Mouse (Mus musculus) limb, embryonic 14.5 days (tissue): ENCODE data around the gene Slc25a28. TPM values are rescaled to one million over a fixed set of nuclear protein-coding genes. Genes with fewer than 3 reads are reported as not detected.
A peak's percentile ranks its signal among the peaks of the same experiment; 100 is the strongest.

Experiments used
- ATAC-seq: fragments of 200-750 bp; cut with Nextera tagmentation; 2 replicates; pipeline ENCODE4 v1.8.0; 2017; ENCODE audit warnings: low read depth, moderate number of reproducible peaks, moderate TSS enrichment; ENCODE audit not compliant: low FRiP score
- DNase-seq: peaks from one replicate; pipeline ENCODE4 v3.0.0-alpha.2; 2015; ENCODE audit warnings: low spot score
- H3K27ac ChIP-seq: fragments of 300-500 bp; sonication (generic); replicated peaks from 2 replicates; pipeline ENCODE4 v1.5.1; 2014; ENCODE audit warnings: low read depth, mild to moderate bottlenecking, low read length, moderate library complexity, mixed read lengths
- H3K27me3 ChIP-seq: fragments of 300-500 bp; sonication (generic); 2 replicates; pipeline ENCODE4 v1.6.1; 2014; ENCODE audit warnings: low read length, mixed read lengths; ENCODE audit not compliant: control insufficient read depth, insufficient read depth
- H3K36me3 ChIP-seq: fragments of 300-500 bp; sonication (generic); 2 replicates; pipeline ENCODE4 v1.6.1; 2014; ENCODE audit warnings: mild to moderate bottlenecking, low read length, moderate library complexity, mixed read lengths; ENCODE audit not compliant: control insufficient read depth, insufficient read depth
- H3K4me1 ChIP-seq: fragments of 300-500 bp; sonication (generic); 2 replicates; pipeline ENCODE4 v1.6.1; 2014; ENCODE audit warnings: antibody characterized with exemption, low read length, mixed read lengths; ENCODE audit not compliant: control insufficient read depth, insufficient read depth
- H3K4me2 ChIP-seq: fragments of 300-500 bp; sonication (generic); replicated peaks from 2 replicates; pipeline ENCODE4 v1.6.1; 2014; ENCODE audit warnings: low read depth, mild to moderate bottlenecking, low read length, moderate library complexity; ENCODE audit not compliant: severe bottlenecking
- H3K4me3 ChIP-seq: fragments of 300-500 bp; sonication (generic); replicated peaks from 2 replicates; pipeline ENCODE4 v1.5.1; 2014; ENCODE audit warnings: low read length
- H3K9ac ChIP-seq: fragments of 300-500 bp; sonication (generic); 2 replicates; pipeline ENCODE4 v1.6.1; 2014; ENCODE audit warnings: mild to moderate bottlenecking, low read depth, low read length, moderate library complexity; ENCODE audit not compliant: severe bottlenecking
- H3K9me3 ChIP-seq: fragments of 300-500 bp; sonication (generic); 2 replicates; pipeline ENCODE4 v1.6.1; 2016; ENCODE audit warnings: low read length; ENCODE audit not compliant: control insufficient read depth
- POLR2A ChIP-seq: fragments of 200-500 bp; IDR thresholded peaks from 2 replicates; pipeline ENCODE4 v1.8.0; 2012; ENCODE audit warnings: inconsistent platforms, mild to moderate bottlenecking, moderate library complexity, borderline replicate concordance; ENCODE audit not compliant: insufficient read depth, insufficient read length; ENCODE audit errors: extremely low read depth
- WGBS: fragments of 180-500 bp; shearing (Covaris S2); extraction: QIAGEN DNeasy Blood & Tissue Kit; methylation state at CpG from one replicate; pipeline ENCODE4 v1.1.7; 2014; 5-methylcytosine and 5-hydroxymethylcytosine counted together
- polyA plus RNA-seq, 2 experiments: library from polyadenylated mRNA; depleted of rRNA in 1 of 2; stranded (reverse) in 1 of 2; unstranded in 1 of 2; fragments of >200 nt; fragmentation: Nextera tagmentation in 1 of 2; extraction: Ambion mirVana in 1 of 2; gene quantifications; 2 replicates each; pipeline versions ENCODE4 v1.2.1 to v1.2.3; 2012 to 2014

Gene Slc25a28
- polyA plus RNA-seq, 2 experiments = 14.2 to 70.0 TPM

DNA sequence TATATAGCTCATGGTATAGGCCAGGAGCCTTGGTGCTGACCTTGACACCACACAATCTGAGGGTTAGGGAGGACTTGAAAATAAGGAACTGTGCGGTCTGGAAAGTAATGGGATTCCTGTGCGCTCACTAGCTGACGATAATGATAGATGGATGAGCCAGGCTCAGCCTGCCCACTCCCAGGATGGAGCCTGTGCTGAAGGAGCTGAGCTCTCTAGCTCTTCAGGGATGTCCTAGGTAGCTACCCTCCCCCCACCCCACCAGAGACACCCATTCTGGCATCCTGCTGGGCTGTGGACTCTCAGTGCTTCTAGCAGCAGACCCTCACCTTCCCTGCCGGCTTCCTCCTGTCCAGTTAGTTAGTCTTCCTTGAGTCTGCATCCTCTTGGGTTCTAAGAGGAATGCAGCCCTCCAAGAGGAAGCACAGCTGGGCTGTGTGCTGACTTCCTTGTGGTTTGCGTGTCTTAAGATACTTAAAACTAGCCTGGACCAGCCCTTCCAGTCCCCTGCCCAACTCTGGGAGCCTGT is 56.1 kb downstream of the Slc25a28 start:
- Histone ChIP-seq H3K9ac (no peak overlapping the region), H3K36me3 (no peaks in the 10 kb centered on the region), H3K4me3 (no peak overlapping the region), H3K4me2 (no peak overlapping the region), H3K9me3 (no peaks in the 10 kb centered on the region), H3K4me1 (peaks cover 7% of the 10 kb centered on the region; the same call in 1 of the 2 replicates), H3K27me3 (peaks cover 98% of the 10 kb centered on the region), H3K27ac (no peak overlapping the region)
- 5% methylated on average over 5 of the region's 5 CpGs for WGBS
- TF ChIP-seq POLR2A = no peak
- no peak for ATAC-seq
- no peak for DNase-seq

DNA sequence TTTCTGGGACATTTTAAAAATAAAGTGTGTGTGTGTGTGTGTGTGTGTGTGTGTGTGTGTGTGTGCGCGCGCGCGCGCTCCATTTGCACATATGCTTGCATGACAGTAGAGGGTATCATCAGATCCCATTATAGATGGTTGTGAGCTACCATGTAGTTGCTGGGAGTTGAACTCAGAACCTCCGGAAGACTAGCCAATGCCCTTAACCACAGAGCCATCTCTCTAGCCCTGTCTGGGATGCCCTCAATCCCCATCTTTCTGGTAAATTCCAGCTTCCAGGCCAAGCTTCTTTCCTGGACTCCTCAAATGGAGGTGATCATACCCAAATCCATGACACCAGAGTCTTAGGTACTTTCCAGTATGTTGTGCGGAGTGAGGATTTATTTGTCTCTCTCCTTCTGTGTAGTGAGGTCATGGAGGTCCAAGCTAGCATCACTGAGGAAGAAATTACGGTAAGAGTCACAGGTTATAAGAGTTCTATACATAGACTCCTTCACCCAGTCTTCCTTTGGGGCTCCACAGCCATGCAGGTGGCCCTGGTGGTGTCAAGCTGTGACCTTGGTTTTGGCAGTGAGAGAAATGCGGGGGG is 56.8 kb downstream of the Slc25a28 start:
- Histone ChIP-seq H3K36me3 (no peaks in the 10 kb centered on the region), H3K27me3 (peaks cover 98% of the 10 kb centered on the region), H3K4me3 (no peak overlapping the region), H3K9me3 (no peaks in the 10 kb centered on the region), H3K9ac (no peak overlapping the region), H3K4me2 (no peak overlapping the region), H3K4me1 (peaks cover 7% of the 10 kb centered on the region; the same call in 1 of the 2 replicates), H3K27ac (no peak overlapping the region)
- ATAC-seq = no peak
- 44% methylated on average over 7 of the region's 10 CpGs for WGBS
- TF ChIP-seq POLR2A = no peak
- no peak for DNase-seq

DNA sequence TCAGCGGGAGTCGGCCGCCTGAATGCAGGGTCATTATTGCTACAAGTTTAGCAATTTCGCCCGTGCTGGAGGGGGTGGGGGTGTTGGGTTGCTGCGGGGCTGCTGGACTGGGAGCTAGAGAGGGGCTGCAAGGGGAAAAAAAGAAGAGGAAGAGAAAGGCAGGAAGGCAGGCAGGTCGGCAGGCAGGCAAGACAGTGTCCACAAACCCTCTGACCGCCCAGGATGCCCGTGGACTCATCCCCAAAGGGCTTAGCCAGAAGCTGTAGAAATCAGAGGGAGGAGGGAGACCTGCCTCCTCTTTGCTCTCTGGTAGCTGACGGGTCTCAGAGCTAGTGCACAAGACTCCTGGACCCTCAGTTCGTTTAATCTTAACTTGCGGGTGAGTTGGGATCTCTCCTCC is 57.8 kb downstream of the Slc25a28 start:
- Histone ChIP-seq H3K9ac (no peak overlapping the region), H3K4me1 (peaks cover 7% of the 10 kb centered on the region; the same call in 1 of the 2 replicates), H3K27me3 (peaks cover 98% of the 10 kb centered on the region), H3K36me3 (no peaks in the 10 kb centered on the region), H3K27ac (no peak overlapping the region), H3K9me3 (no peaks in the 10 kb centered on the region), H3K4me2 (peak overlapping the region; percentile 37; the same call in 1 of the 2 replicates), H3K4me3 (peak overlapping the region; percentile 28; the same call in 1 of the 2 replicates)
- ATAC-seq (no peak), DNase-seq (no peak)
- 2% methylated on average over 12 of the region's 12 CpGs for WGBS
- TF ChIP-seq POLR2A = no peak

DNA sequence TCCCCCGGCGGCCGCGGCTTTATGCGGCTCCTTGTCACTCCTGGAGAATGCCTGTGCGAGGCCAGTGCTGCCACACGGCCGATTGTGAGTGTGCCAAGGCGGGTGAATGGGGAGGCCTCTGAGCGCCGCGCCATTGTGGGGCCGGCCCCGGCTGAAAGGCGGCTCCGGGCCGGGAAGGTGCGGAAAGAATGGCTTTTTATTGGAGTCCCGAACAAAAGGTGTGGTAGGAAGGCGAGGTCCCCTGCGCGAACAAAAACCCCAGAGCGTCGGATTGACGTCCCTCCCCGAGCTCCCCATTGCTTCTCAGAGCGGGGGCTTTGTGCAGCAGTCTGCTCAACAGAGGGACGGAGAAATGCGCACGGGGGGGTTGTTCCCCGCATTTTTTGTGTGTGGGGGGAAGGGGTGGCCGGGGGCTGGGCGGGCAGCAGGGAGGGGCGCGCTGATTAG is 58.2 kb downstream of the Slc25a28 start:
- Histone ChIP-seq H3K27me3 (peaks cover 98% of the 10 kb centered on the region), H3K9me3 (no peaks in the 10 kb centered on the region), H3K4me1 (peaks cover 7% of the 10 kb centered on the region; the same call in 1 of the 2 replicates), H3K36me3 (no peaks in the 10 kb centered on the region), H3K4me2 (peak overlapping the region; percentile 37), H3K9ac (no peak overlapping the region; the same call in 1 of the 2 replicates), H3K27ac (no peak overlapping the region), H3K4me3 (peak overlapping the region; percentile 28)
- DNase-seq (no peak), ATAC-seq (no peak)
- TF ChIP-seq POLR2A = no peak
- 1% methylated on average over 30 of the region's 35 CpGs for WGBS

DNA sequence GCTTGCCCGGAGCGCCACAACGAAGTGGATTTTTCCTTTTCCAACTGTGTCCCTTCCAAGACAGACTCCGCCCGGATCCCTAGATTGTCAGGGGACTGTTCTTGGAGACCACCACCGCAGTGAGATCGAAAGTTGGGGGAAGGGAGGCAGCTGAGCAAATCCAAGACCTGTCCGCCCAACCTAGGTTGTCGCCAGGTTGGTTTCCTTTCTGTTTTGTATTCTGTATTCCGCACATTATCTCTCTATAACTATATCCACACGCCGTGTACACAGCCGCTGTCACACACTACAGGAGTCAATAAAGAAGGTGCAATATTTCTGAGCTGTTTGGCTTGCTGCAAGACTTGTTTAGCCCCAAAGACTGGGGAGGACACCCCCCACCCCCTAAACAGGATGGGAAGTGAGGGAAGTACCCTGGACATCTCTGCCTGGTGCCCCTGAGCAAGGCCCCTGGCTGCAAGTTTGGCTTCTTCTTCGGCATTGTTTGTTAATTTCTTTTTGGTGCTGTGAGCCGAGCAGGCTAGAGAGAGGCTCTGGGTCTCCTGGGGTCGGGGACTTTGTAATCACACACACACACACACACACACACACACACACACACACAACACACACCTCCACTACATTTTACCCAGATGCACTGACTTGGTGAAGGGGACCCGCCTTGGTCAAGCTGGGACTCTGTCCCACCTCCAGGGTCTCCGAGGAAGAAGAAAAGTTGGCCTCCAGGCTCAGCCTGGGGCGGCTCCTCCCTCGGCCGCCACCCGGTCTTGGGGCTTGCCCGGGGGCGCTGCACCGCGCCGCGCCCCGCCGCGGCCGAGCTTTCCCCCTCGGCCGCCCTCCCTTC is 58.9 kb downstream of the Slc25a28 start:
- DNase-seq (no peak), ATAC-seq (no peak)
- WGBS = 1% methylated on average over 32 of the region's 34 CpGs
- H3K9ac ChIP-seq = no peak overlapping the region; the same call in 1 of the 2 replicates
- peaks cover 100% of the 10 kb centered on the region for H3K27me3 ChIP-seq
- peaks cover 7% of the 10 kb centered on the region; the same call in 1 of the 2 replicates for H3K4me1 ChIP-seq
- no peak for TF ChIP-seq POLR2A
- no peaks in the 10 kb centered on the region for H3K9me3 ChIP-seq
- peak overlapping the region; percentile 28 for H3K4me3 ChIP-seq
- H3K4me2 ChIP-seq = peak overlapping the region; percentile 37
- no peak overlapping the region for H3K27ac ChIP-seq
- H3K36me3 ChIP-seq = no peaks in the 10 kb centered on the region
